13 mouse cellular contexts compared by ENCODE assay signal in genomic region chr17:63951436-63951835, GRCm38 (mm10).
DNase-seq lines count a peak whose midpoint lies in the region; ATAC-seq and TF ChIP-seq lines count a peak whose summit lies in the region.
"Had no signal": no experiment of that assay in that cellular context is flagged by ENCODE, and none has a peak within 500 bp of the region (broad histone marks: within the 10 kb centered on the region; RNA-seq: fewer than 3 reads in every experiment).

No protein-coding gene starts in this region.

- in situ Hi-C loops in CH12.LX (cut with MboI; ENCODE audit: low pct_ligation_motif_present, low pct_unique_long_range_greater_than_20kb, low sequenced_read_pairs): loop anchor here (25.0 kb wide), 1 partner anchor 436 kb away; no protein-coding TSS in a partner anchor

- TF ChIP-seq CTCF in CH12.LX (conservative IDR thresholded peaks at IDR 0.05 in 1 of 2, IDR thresholded peaks at IDR 0.05 in 1 of 2; ENCODE audit: low read depth in 2 of 2, low read length in 2 of 2): peak in 1 of 2 experiments; percentile 61; a peak in 2 of 4 replicates

- H3K4me3 ChIP-seq in embryonic facial prominence, embryonic 11.5 days (ENCODE audit: low read depth, low read length): no peak overlapping the region
- H3K4me3 ChIP-seq in embryonic facial prominence, embryonic 10.5 days: no peak overlapping the region
- no peak overlapping the region for H3K4me3 ChIP-seq in limb, embryonic 14.5 days (replicated peaks; ENCODE audit: low read length)
- no peak overlapping the region for H3K4me3 ChIP-seq in limb, embryonic 10.5 days
- H3K4me3 ChIP-seq in CH12.LX (replicated peaks in 1 of 3; ENCODE audit: low read depth in 2 of 3, low read length in 2 of 3, poor library complexity in 1 of 3): no peak overlapping the region
- no peak overlapping the region for H3K4me3 ChIP-seq in embryonic facial prominence, embryonic 14.5 days (ENCODE audit: low read depth, low read length)
- H3K4me3 ChIP-seq: liver, embryonic 13.5 days had no signal

- H3K27ac ChIP-seq in embryonic facial prominence, embryonic 11.5 days (replicated peaks; ENCODE audit: low read depth, low read length): no peak overlapping the region
- no peak overlapping the region for H3K27ac ChIP-seq in embryonic facial prominence, embryonic 10.5 days (replicated peaks)
- no peak overlapping the region for H3K27ac ChIP-seq in limb, embryonic 14.5 days (replicated peaks; ENCODE audit: low read depth, low read length)
- no peak overlapping the region for H3K27ac ChIP-seq in limb, embryonic 10.5 days
- H3K27ac ChIP-seq in CH12.LX (ENCODE audit: insufficient read depth, low read depth): no peak overlapping the region
- H3K27ac ChIP-seq in embryonic facial prominence, embryonic 14.5 days (replicated peaks; ENCODE audit: low read depth, low read length): no peak overlapping the region
- H3K27ac ChIP-seq: liver, embryonic 13.5 days had no signal

- dilution Hi-C loops in CH12.LX (cut with MboI; ENCODE audit: extremely low pct_ligation_motif_present, extremely low pct_unique_long_range_greater_than_20kb, low sequenced_read_pairs): no loop called here

- H3K4me2 ChIP-seq in embryonic facial prominence, embryonic 11.5 days (ENCODE audit: low read depth, low read length): no peak overlapping the region
- no peak overlapping the region for H3K4me2 ChIP-seq in limb, embryonic 14.5 days (replicated peaks; ENCODE audit: low read depth, low read length, severe bottlenecking)
- H3K4me2 ChIP-seq in CH12.LX (ENCODE audit: insufficient read depth, low read depth, poor library complexity, severe bottlenecking): no peak overlapping the region
- H3K4me2 ChIP-seq in embryonic facial prominence, embryonic 14.5 days (ENCODE audit: low read depth, low read length): no peak overlapping the region
- H3K4me2 ChIP-seq: liver, embryonic 13.5 days had no signal

- H3K79me2 ChIP-seq in CH12.LX (replicated peaks; ENCODE audit: control insufficient read depth, extremely low read depth, insufficient read depth, poor library complexity, severe bottlenecking): no peaks in the 10 kb centered on the region

- H3K27me3 ChIP-seq in embryonic facial prominence, embryonic 11.5 days (ENCODE audit: control insufficient read depth, insufficient read depth, low read length): no peaks in the 10 kb centered on the region
- no peaks in the 10 kb centered on the region for H3K27me3 ChIP-seq in embryonic facial prominence, embryonic 10.5 days (replicated peaks; ENCODE audit: low read depth, poor library complexity, severe bottlenecking)
- H3K27me3 ChIP-seq in limb, embryonic 14.5 days (ENCODE audit: control insufficient read depth, insufficient read depth, low read length): no peaks in the 10 kb centered on the region
- no peaks in the 10 kb centered on the region for H3K27me3 ChIP-seq in limb, embryonic 10.5 days (ENCODE audit: low read depth, poor library complexity, severe bottlenecking)
- no peaks in the 10 kb centered on the region for H3K27me3 ChIP-seq in CH12.LX (replicated peaks)
- no peaks in the 10 kb centered on the region for H3K27me3 ChIP-seq in embryonic facial prominence, embryonic 14.5 days (replicated peaks; ENCODE audit: control insufficient read depth, insufficient read depth, low read length)
- H3K27me3 ChIP-seq: liver, embryonic 13.5 days had no signal

- H3K36me3 ChIP-seq in embryonic facial prominence, embryonic 11.5 days (replicated peaks; ENCODE audit: control insufficient read depth, insufficient read depth, low read depth, low read length): no peaks in the 10 kb centered on the region
- no peaks in the 10 kb centered on the region for H3K36me3 ChIP-seq in embryonic facial prominence, embryonic 10.5 days (replicated peaks)
- H3K36me3 ChIP-seq in limb, embryonic 14.5 days (ENCODE audit: control insufficient read depth, insufficient read depth, low read length): peaks cover 4% of the 10 kb centered on the region; the same call in 1 of the 2 replicates
- H3K36me3 ChIP-seq in limb, embryonic 10.5 days: no peaks in the 10 kb centered on the region
- H3K36me3 ChIP-seq in CH12.LX (replicated peaks in 1 of 2; ENCODE audit: control insufficient read depth in 1 of 2, insufficient read depth in 1 of 2, low read length in 1 of 2): no peaks in the 10 kb centered on the region
- H3K36me3 ChIP-seq in embryonic facial prominence, embryonic 14.5 days (ENCODE audit: control insufficient read depth, insufficient read depth, low read length): no peaks in the 10 kb centered on the region
- H3K36me3 ChIP-seq: liver, embryonic 13.5 days had no signal

- TF ChIP-seq POLR2A in limb, embryonic 14.5 days (IDR thresholded peaks at IDR 0.05; ENCODE audit: borderline replicate concordance, extremely low read depth, insufficient read depth, insufficient read length): no peak
- no peak for TF ChIP-seq POLR2A in CH12.LX (IDR thresholded peaks at IDR 0.05; ENCODE audit: low read depth, low read length)

- DNase-seq in embryonic facial prominence, embryonic 11.5 days (ENCODE audit: low spot score): peak; percentile 50
- no peak for DNase-seq in embryonic facial prominence, embryonic 10.5 days (ENCODE audit: low spot score)
- DNase-seq in limb, embryonic 14.5 days (ENCODE audit: low spot score): peak; percentile 25
- DNase-seq in limb, embryonic 10.5 days (ENCODE audit: low spot score): no peak
- no peak for DNase-seq in CH12.LX (ENCODE audit: extremely low read depth)
- DNase-seq in embryonic facial prominence, embryonic 14.5 days (ENCODE audit: low spot score): peak; percentile 58
- DNase-seq in spleen, adult 18-20 months: no peak
- DNase-seq in frontal cortex, postnatal 36 days (ENCODE audit: low spot score in 2 of 2): no peak
- DNase-seq: cerebellum, adult 18-20 months; gastrocnemius, postnatal 10 days; kidney, adult 8-10 months; liver, embryonic 13.5 days; thymus, postnatal 36 days had no signal

- peak; percentile 70 for TF ChIP-seq RAD21 in CH12.LX (IDR thresholded peaks at IDR 0.05; ENCODE audit: low read depth, low read length)

- 88% methylated on average over 2 of the region's 2 CpGs for WGBS in embryonic facial prominence, embryonic 11.5 days
- 94% methylated on average over 2 of the region's 2 CpGs for whole genome bisulfite sequencing in embryonic facial prominence, embryonic 10.5 days
- WGBS in limb, embryonic 14.5 days: 63% methylated on average over 2 of the region's 2 CpGs
- 84% methylated on average over 2 of the region's 2 CpGs for WGBS in limb, embryonic 10.5 days
- 72% methylated on average over 2 of the region's 2 CpGs for WGBS in embryonic facial prominence, embryonic 14.5 days

- no peak overlapping the region for H3K9ac ChIP-seq in embryonic facial prominence, embryonic 11.5 days (replicated peaks; ENCODE audit: low read length)
- H3K9ac ChIP-seq in limb, embryonic 14.5 days (ENCODE audit: low read depth, low read length, severe bottlenecking): no peak overlapping the region
- no peak overlapping the region for H3K9ac ChIP-seq in CH12.LX (ENCODE audit: insufficient read depth, low read depth)
- no peak overlapping the region for H3K9ac ChIP-seq in embryonic facial prominence, embryonic 14.5 days (ENCODE audit: low read depth, low read length)
- H3K9ac ChIP-seq: liver, embryonic 13.5 days had no signal

- ATAC-seq in embryonic facial prominence, embryonic 11.5 days (replicated peaks; ENCODE audit: insufficient number of reproducible peaks, low FRiP score, low TSS enrichment, low read depth): no peak
- no peak for ATAC-seq in limb, embryonic 14.5 days (ENCODE audit: low FRiP score, low read depth)
- no peak for ATAC-seq in embryonic facial prominence, embryonic 14.5 days (ENCODE audit: low read depth)

- H3K9me3 ChIP-seq in embryonic facial prominence, embryonic 11.5 days (replicated peaks; ENCODE audit: control insufficient read depth, low read length): no peaks in the 10 kb centered on the region
- no peaks in the 10 kb centered on the region for H3K9me3 ChIP-seq in embryonic facial prominence, embryonic 10.5 days
- no peaks in the 10 kb centered on the region for H3K9me3 ChIP-seq in limb, embryonic 14.5 days (ENCODE audit: control insufficient read depth, low read length)
- H3K9me3 ChIP-seq in limb, embryonic 10.5 days (replicated peaks): no peaks in the 10 kb centered on the region
- H3K9me3 ChIP-seq in CH12.LX (replicated peaks; ENCODE audit: low read length): no peaks in the 10 kb centered on the region
- H3K9me3 ChIP-seq in embryonic facial prominence, embryonic 14.5 days (ENCODE audit: control insufficient read depth, low read length): no peaks in the 10 kb centered on the region
- H3K9me3 ChIP-seq: liver, embryonic 13.5 days had no signal

- no peak for TF ChIP-seq EP300 in CH12.LX (IDR thresholded peaks at IDR 0.05; ENCODE audit: low read length)

- no peaks in the 10 kb centered on the region for H3K4me1 ChIP-seq in embryonic facial prominence, embryonic 11.5 days (ENCODE audit: control insufficient read depth, insufficient read depth, low read length)
- no peaks in the 10 kb centered on the region for H3K4me1 ChIP-seq in embryonic facial prominence, embryonic 10.5 days
- H3K4me1 ChIP-seq in limb, embryonic 14.5 days (ENCODE audit: control insufficient read depth, insufficient read depth, low read length): no peaks in the 10 kb centered on the region
- no peaks in the 10 kb centered on the region for H3K4me1 ChIP-seq in limb, embryonic 10.5 days
- H3K4me1 ChIP-seq in CH12.LX (ENCODE audit: control insufficient read depth in 1 of 2, insufficient read depth in 2 of 2): no peaks in the 10 kb centered on the region; a peak in 1 of 4 replicates
- no peaks in the 10 kb centered on the region for H3K4me1 ChIP-seq in embryonic facial prominence, embryonic 14.5 days (ENCODE audit: control insufficient read depth, insufficient read depth, low read length)
- H3K4me1 ChIP-seq: liver, embryonic 13.5 days had no signal

TF ChIP-seq in CH12.LX, 34 proteins besides CTCF, POLR2A, EP300 and RAD21:
- TF ChIP-seq SMC3 (IDR thresholded peaks at IDR 0.05; ENCODE audit: low read depth, low read length) (peak; percentile 52), CHD2 (IDR thresholded peaks at IDR 0.05; ENCODE audit: low read length) (no peak)

Comparison
In these comparisons a context has a peak if more than half of its experiments do, and no peak if none do; other contexts are left out.
1. DNase-seq: peak in embryonic facial prominence, embryonic 11.5 days (single experiment), limb, embryonic 14.5 days (single experiment) and embryonic facial prominence, embryonic 14.5 days (single experiment); none in embryonic facial prominence, embryonic 10.5 days (single experiment), limb, embryonic 10.5 days (single experiment), CH12.LX (single experiment), spleen, adult 18-20 months (0 of 2) and frontal cortex, postnatal 36 days (0 of 2).